Comparison of ENCODE assay signal across 8 mouse cellular contexts in the genomic region with DNA sequence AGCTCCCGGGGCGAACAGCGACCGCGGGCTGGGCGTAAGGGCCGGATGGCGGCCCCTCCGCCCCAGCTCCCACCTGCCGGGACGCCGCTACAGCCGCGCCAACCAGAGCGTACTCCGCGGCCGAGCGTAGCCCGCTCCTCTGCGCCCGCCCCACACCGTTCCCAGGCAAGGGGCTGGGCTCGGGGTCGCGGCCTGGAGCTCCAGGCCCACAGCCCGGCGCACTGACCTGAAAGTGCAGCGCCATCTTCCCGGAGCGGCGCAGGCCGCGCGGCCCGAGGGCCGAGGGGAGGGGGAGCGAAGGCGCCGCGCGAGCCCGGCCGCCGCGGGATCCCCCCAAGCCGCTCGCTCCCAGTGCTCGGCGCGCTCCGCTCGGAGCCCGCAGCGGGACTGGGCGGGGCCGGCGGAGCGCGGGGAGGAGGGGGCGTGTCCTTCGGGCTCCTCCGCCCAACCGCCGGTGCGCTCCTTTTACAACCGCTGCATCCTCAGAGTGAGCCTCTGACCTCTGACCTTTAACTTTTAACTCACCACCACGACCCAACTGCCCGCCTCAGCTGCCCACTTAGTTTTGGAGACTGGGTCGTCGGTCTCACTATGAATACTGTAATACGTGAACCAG. TPM values are rescaled to one million over a fixed set of nuclear protein-coding genes. Genes with fewer than 3 reads are reported as not detected.
A peak's percentile ranks its signal among the peaks of the same experiment; 100 is the strongest.
DNase-seq lines count a peak whose midpoint lies in the region; ATAC-seq and TF ChIP-seq lines count a peak whose summit lies in the region.

A gene (minus strand): TSS at position 371 of the 616 bp plus-strand sequence.

- no peak for TF ChIP-seq POLR2A in thymus, adult 2 months (IDR thresholded peaks at IDR 0.05; ENCODE audit: control insufficient read depth, extremely low read depth, insufficient read depth, low read length, poor library complexity)

- no peak for TF ChIP-seq CTCF in thymus, adult 2 months (IDR thresholded peaks at IDR 0.05; ENCODE audit: borderline replicate concordance, control insufficient read depth, extremely low read depth, insufficient read depth, low read length, poor library complexity)
- TF ChIP-seq CTCF in liver, embryonic 14.5 days (IDR thresholded peaks at IDR 0.05; ENCODE audit: low read depth), result no peak

- H3K9me3 ChIP-seq in embryonic facial prominence, embryonic 11.5 days (replicated peaks; ENCODE audit: control insufficient read depth, low read length), result no peaks in the 10 kb centered on the region
- H3K9me3 ChIP-seq in heart, embryonic 13.5 days, result 0 out of 2 replicates have a peak, but pooled peaks cover 4% of the 10 kb centered on the region
- no peaks in the 10 kb centered on the region for H3K9me3 ChIP-seq in liver, embryonic 14.5 days (ENCODE audit: control insufficient read depth, low read length)
- H3K9me3 ChIP-seq in neural tube, embryonic 13.5 days, result no peaks in the 10 kb centered on the region

- peak within 1 kb of the TSS; percentile 87 for H3K9ac ChIP-seq in embryonic facial prominence, embryonic 11.5 days (replicated peaks; ENCODE audit: low read length)
- peak within 1 kb of the TSS; percentile 85 for H3K9ac ChIP-seq in heart, embryonic 13.5 days
- H3K9ac ChIP-seq in liver, embryonic 14.5 days (replicated peaks), result peak within 1 kb of the TSS; percentile 81
- peak within 1 kb of the TSS; percentile 94 for H3K9ac ChIP-seq in neural tube, embryonic 13.5 days

- peak; percentile 14 for DNase-seq in thymus, adult 2 months
- DNase-seq in thymus, adult 18-20 months, result no peak
- DNase-seq in embryonic facial prominence, embryonic 11.5 days (ENCODE audit: low spot score), result peak; percentile 82
- DNase-seq in kidney, postnatal 14 days, result peak; percentile 64
- peak; percentile 37 to 52 (median 45) for DNase-seq in liver, embryonic 14.5 days (ENCODE audit: low read depth in 3 of 3, low spot score in 3 of 3)
- peak; percentile 83 for DNase-seq in testis, postnatal 14 days (ENCODE audit: low spot score)

- peak within 1 kb of the TSS; percentile 63 for H3K4me2 ChIP-seq in embryonic facial prominence, embryonic 11.5 days (ENCODE audit: low read depth, low read length)
- peak within 1 kb of the TSS; percentile 75 for H3K4me2 ChIP-seq in heart, embryonic 13.5 days
- peak within 1 kb of the TSS; percentile 88 for H3K4me2 ChIP-seq in liver, embryonic 14.5 days (ENCODE audit: low read depth)
- peak within 1 kb of the TSS; percentile 57 for H3K4me2 ChIP-seq in neural tube, embryonic 13.5 days

- WGBS in thymus, adult 2 months, result 6% methylated on average over 63 of the region's 72 CpGs
- WGBS in embryonic facial prominence, embryonic 11.5 days, result 1% methylated on average over 65 of the region's 72 CpGs
- WGBS in heart, embryonic 13.5 days, result 2% methylated on average over 60 of the region's 72 CpGs
- WGBS in liver, embryonic 14.5 days (ENCODE audit: insufficient replicate concordance), result 2% methylated on average over 69 of the region's 72 CpGs
- 1% methylated on average over 45 of the region's 72 CpGs for WGBS in neural tube, embryonic 13.5 days

- peaks cover 6% of the 10 kb centered on the region; the same call in 1 of the 2 replicates for H3K27me3 ChIP-seq in thymus, adult 2 months (ENCODE audit: control insufficient read depth, insufficient read depth, low read length)
- no peaks in the 10 kb centered on the region for H3K27me3 ChIP-seq in embryonic facial prominence, embryonic 11.5 days (ENCODE audit: control insufficient read depth, insufficient read depth, low read length)
- H3K27me3 ChIP-seq in heart, embryonic 13.5 days (replicated peaks), result no peaks in the 10 kb centered on the region
- H3K27me3 ChIP-seq in liver, embryonic 14.5 days (ENCODE audit: control insufficient read depth, insufficient read depth, low read length), result no peaks in the 10 kb centered on the region
- no peaks in the 10 kb centered on the region for H3K27me3 ChIP-seq in neural tube, embryonic 13.5 days

- H3K36me3 ChIP-seq in thymus, adult 2 months (ENCODE audit: control insufficient read depth, insufficient read depth, low read length), result no peaks in the 10 kb centered on the region
- no peaks in the 10 kb centered on the region for H3K36me3 ChIP-seq in embryonic facial prominence, embryonic 11.5 days (replicated peaks; ENCODE audit: control insufficient read depth, insufficient read depth, low read depth, low read length)
- no peaks in the 10 kb centered on the region for H3K36me3 ChIP-seq in heart, embryonic 13.5 days
- no peaks in the 10 kb centered on the region for H3K36me3 ChIP-seq in liver, embryonic 14.5 days (replicated peaks; ENCODE audit: control insufficient read depth, insufficient read depth, low read depth)
- no peaks in the 10 kb centered on the region for H3K36me3 ChIP-seq in neural tube, embryonic 13.5 days

- no peak within 1 kb of the TSS for H3K27ac ChIP-seq in thymus, adult 2 months (ENCODE audit: control insufficient read depth, insufficient read depth, low read length)
- peak within 1 kb of the TSS; percentile 65 for H3K27ac ChIP-seq in embryonic facial prominence, embryonic 11.5 days (replicated peaks; ENCODE audit: low read depth, low read length)
- H3K27ac ChIP-seq in heart, embryonic 13.5 days (replicated peaks), result peak within 1 kb of the TSS; percentile 72
- H3K27ac ChIP-seq in liver, embryonic 14.5 days, result no peak within 1 kb of the TSS
- H3K27ac ChIP-seq in neural tube, embryonic 13.5 days (replicated peaks), result peak within 1 kb of the TSS; percentile 93

- no peak for TF ChIP-seq EP300 in liver, embryonic 14.5 days (IDR thresholded peaks at IDR 0.05; ENCODE audit: low read depth)

- H3K4me3 ChIP-seq in thymus, adult 2 months (ENCODE audit: control insufficient read depth, insufficient read depth, low read length), result peak within 1 kb of the TSS; percentile 46
- H3K4me3 ChIP-seq in embryonic facial prominence, embryonic 11.5 days (ENCODE audit: low read depth, low read length), result peak within 1 kb of the TSS; percentile 88
- H3K4me3 ChIP-seq in heart, embryonic 13.5 days, result peak within 1 kb of the TSS; percentile 67
- H3K4me3 ChIP-seq in liver, embryonic 14.5 days (ENCODE audit: insufficient read depth in 1 of 2, low read depth in 2 of 2, low read length in 2 of 2), result peak within 1 kb of the TSS; percentile 75 to 91
- peak within 1 kb of the TSS; percentile 90 for H3K4me3 ChIP-seq in neural tube, embryonic 13.5 days

- ATAC-seq in embryonic facial prominence, embryonic 11.5 days (replicated peaks; ENCODE audit: insufficient number of reproducible peaks, low FRiP score, low TSS enrichment, low read depth), result peak; percentile 86
- ATAC-seq in heart, embryonic 13.5 days (ENCODE audit: extremely low read depth, insufficient number of reproducible peaks, low FRiP score, low TSS enrichment), result peak; percentile 67
- ATAC-seq in liver, embryonic 14.5 days (ENCODE audit: insufficient read depth), result peak; percentile 83
- ATAC-seq in neural tube, embryonic 13.5 days (ENCODE audit: low read depth), result peak; percentile 90

- H3K4me1 ChIP-seq in thymus, adult 2 months (replicated peaks; ENCODE audit: control insufficient read depth, insufficient read depth, low read length), result 0 out of 2 replicates have a peak, but pooled peaks cover 3% of the 10 kb centered on the region
- H3K4me1 ChIP-seq in embryonic facial prominence, embryonic 11.5 days (ENCODE audit: control insufficient read depth, insufficient read depth, low read length), result no peaks in the 10 kb centered on the region
- peaks cover 7% of the 10 kb centered on the region for H3K4me1 ChIP-seq in heart, embryonic 13.5 days
- H3K4me1 ChIP-seq in liver, embryonic 14.5 days (replicated peaks; ENCODE audit: control insufficient read depth in 2 of 2, insufficient read depth in 2 of 2, low read length in 1 of 2), result peaks cover 6 to 7% of the 10 kb centered on the region in 2 experiments
- peaks cover 13% of the 10 kb centered on the region for H3K4me1 ChIP-seq in neural tube, embryonic 13.5 days (replicated peaks)

RNA-seq across cellular contexts. Expression of the gene that starts here (rescaled TPM):
- polyA plus RNA-seq in thymus, adult 2 months (2012; rRNA removed), result 0.14 and 0.30 TPM in 2 replicates
- polyA plus RNA-seq in embryonic facial prominence, embryonic 11.5 days (2014; fragmentation: Nextera tagmentation; extraction: Ambion mirVana), result 10.4 and 13.3 TPM in 2 replicates
- 3.8 and 4.4 TPM in 2 replicates for polyA plus RNA-seq in heart, embryonic 13.5 days (2015; fragmentation: Nextera tagmentation; extraction: Ambion mirVana)
- 1.4 and 1.7 TPM in 2 replicates for polyA plus RNA-seq in liver, embryonic 14.5 days (2012; rRNA removed)
- 3.3 and 4.8 TPM in 2 replicates for polyA plus RNA-seq in liver, embryonic 14.5 days (2014; fragmentation: Nextera tagmentation; extraction: Ambion mirVana)
- polyA plus RNA-seq in neural tube, embryonic 13.5 days (2015; fragmentation: Nextera tagmentation; extraction: Ambion mirVana), result 10.5 and 12.6 TPM in 2 replicates

Comparison
In these comparisons a context has a peak if more than half of its experiments do, and no peak if none do; other contexts are left out.
1. Peak in DNase-seq and H3K4me3 ChIP-seq in thymus, adult 2 months; RNA of the gene not detected or under 1 TPM.
2. DNase-seq: peak in embryonic facial prominence, embryonic 11.5 days (single experiment), kidney, postnatal 14 days (single experiment), liver, embryonic 14.5 days (3 of 3) and testis, postnatal 14 days (single experiment); none in thymus, adult 18-20 months (0 of 2).
3. H3K27ac ChIP-seq: peak in embryonic facial prominence, embryonic 11.5 days (single experiment), heart, embryonic 13.5 days (single experiment) and neural tube, embryonic 13.5 days (single experiment); none in thymus, adult 2 months (single experiment) and liver, embryonic 14.5 days (single experiment).
4. Peak in every context shown above with its lines, with median percentiles within 50 percentile points of each other: H3K4me3 ChIP-seq, ATAC-seq, H3K4me2 ChIP-seq and H3K9ac ChIP-seq.